Mouse (Mus musculus): Measurements from ENCODE around the gene Col11a2.

Col11a2 gene

GRCm38 (mm10) chr17:34057224-34057623, 18.0 kb downstream of the Col11a2 start:
- no peak for DNase-seq (ENCODE audit: low spot score in 2 of 2)

- DNase-seq (ENCODE audit: low spot score in 2 of 2), result no peak
These were observed 29.6 kb downstream of the Col11a2 start for GRCm38 (mm10) chr17:34068864-34069263.

GRCm38 (mm10) chr17:34072091-34072490, 32.9 kb downstream of the Col11a2 start:
- no peak for DNase-seq (ENCODE audit: low spot score in 2 of 2)

GRCm38 (mm10) chr17:34075271-34075670, 36.0 kb downstream of the Col11a2 start:
- peak; percentile 48 to 83 for DNase-seq (ENCODE audit: low spot score in 2 of 2)

- DNase-seq (ENCODE audit: low spot score in 2 of 2), result peak; percentile 47 to 78
These were observed 38.3 kb downstream of the Col11a2 start for GRCm38 (mm10) chr17:34077549-34077948.

- no peak for DNase-seq (ENCODE audit: low spot score in 2 of 2)
These were observed 38.9 kb downstream of the Col11a2 start for GRCm38 (mm10) chr17:34078148-34078547.

- DNase-seq (ENCODE audit: low spot score in 2 of 2), result no peak
These were observed 39.8 kb downstream of the Col11a2 start for GRCm38 (mm10) chr17:34079002-34079401.

- peak in 1 of 2 experiments; percentile 35 for DNase-seq (ENCODE audit: low spot score in 2 of 2)
These were observed 40.4 kb downstream of the Col11a2 start for GRCm38 (mm10) chr17:34079621-34080020.

GRCm38 (mm10) chr17:34083104-34083503, 43.9 kb downstream of the Col11a2 start:
- no peak for DNase-seq (ENCODE audit: low spot score in 2 of 2)

GRCm38 (mm10) chr17:34087386-34087785, 48.1 kb downstream of the Col11a2 start:
- DNase-seq (ENCODE audit: low spot score in 2 of 2), result no peak

- no peak for DNase-seq (ENCODE audit: low spot score in 2 of 2)
These were observed 48.9 kb downstream of the Col11a2 start for GRCm38 (mm10) chr17:34088124-34088523.

- DNase-seq (ENCODE audit: low spot score in 2 of 2), result peak in 1 of 2 experiments; percentile 68
These were observed 51.7 kb downstream of the Col11a2 start for GRCm38 (mm10) chr17:34090923-34091322.

- peak; percentile 51 to 65 for DNase-seq (ENCODE audit: low spot score in 2 of 2)
These were observed 53.1 kb downstream of the Col11a2 start, which contains the start of gene H2-Oa for GRCm38 (mm10) chr17:34092197-34092875. Gene H2-Oa, plus strand, starts transcription at chr17:34092340.

- DNase-seq (ENCODE audit: low spot score in 2 of 2), result peak; percentile 53 to 61
These were observed 54.1 kb downstream of the Col11a2 start for GRCm38 (mm10) chr17:34093199-34093874.

- DNase-seq (ENCODE audit: low spot score in 2 of 2), result peak in 1 of 2 experiments; percentile 44
These were observed 55.2 kb downstream of the Col11a2 start for GRCm38 (mm10) chr17:34094283-34095035.

GRCm38 (mm10) chr17:34096497-34097010, 57.3 kb downstream of the Col11a2 start:
- no peak for DNase-seq (ENCODE audit: low spot score in 2 of 2)

GRCm38 (mm10) chr17:34097272-34097671, 58.0 kb downstream of the Col11a2 start:
- no peak for DNase-seq (ENCODE audit: low spot score in 2 of 2)

GRCm38 (mm10) chr17:34098709-34099479, 59.7 kb downstream of the Col11a2 start:
- no peak for DNase-seq (ENCODE audit: low spot score in 2 of 2)

GRCm38 (mm10) chr17:34099531-34099930, 60.3 kb downstream of the Col11a2 start:
- DNase-seq (ENCODE audit: low spot score in 2 of 2), result no peak

GRCm38 (mm10) chr17:34101185-34101584, 61.9 kb downstream of the Col11a2 start:
- DNase-seq (ENCODE audit: low spot score in 2 of 2), result no peak

- peak; percentile 94 to 99 for DNase-seq (ENCODE audit: low spot score in 2 of 2)
These were observed 62.4 kb downstream of the Col11a2 start for GRCm38 (mm10) chr17:34101604-34102032.
